Mouse (Mus musculus): ENCODE results near the gene Gm47791.

DNA sequence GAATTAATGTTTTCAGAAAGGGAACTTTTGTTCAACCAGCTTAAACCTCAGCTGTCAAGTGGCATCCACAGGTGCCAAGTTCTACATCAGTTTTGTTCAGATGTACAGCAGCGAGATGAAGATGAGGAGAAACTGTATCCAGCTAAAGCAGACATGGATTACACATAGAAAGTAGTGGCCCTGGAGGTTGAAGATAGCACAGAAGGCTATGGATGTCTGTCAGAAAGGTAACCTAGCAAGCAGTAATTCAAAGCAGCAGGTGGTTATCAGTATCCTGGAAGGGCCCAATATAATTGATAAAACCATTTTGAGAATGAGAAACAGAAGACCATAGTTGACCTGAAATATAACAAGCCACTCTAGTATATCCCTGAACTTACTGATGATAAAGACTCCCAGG, 37.7 kb downstream of the Gm47791 start:
- TF ChIP-seq CTCF (IDR thresholded peaks at IDR 0.05; ENCODE audit: low read depth) (no peak), EP300 (IDR thresholded peaks at IDR 0.05; ENCODE audit: low read depth) (no peak)
